In genomic region chr14:46386478-46387356, GRCm38 (mm10) we compare ENCODE assay signal across 7 mouse cellular contexts. TPM values are rescaled to one million over a fixed set of nuclear protein-coding genes. Genes with fewer than 3 reads are reported as not detected.
DNase-seq lines count a peak whose midpoint lies in the region; ATAC-seq and TF ChIP-seq lines count a peak whose summit lies in the region.

No protein-coding gene starts in this region.

- peak overlapping the region; percentile 75 for H3K4me2 ChIP-seq in limb, embryonic 14.5 days (replicated peaks; ENCODE audit: low read depth, low read length, severe bottlenecking)
- H3K4me2 ChIP-seq in stomach, embryonic 14.5 days (replicated peaks; ENCODE audit: low read depth, low read length) = peak overlapping the region; percentile 74

- no peaks in the 10 kb centered on the region for H3K9me3 ChIP-seq in limb, embryonic 14.5 days (ENCODE audit: control insufficient read depth, low read length)
- H3K9me3 ChIP-seq in stomach, embryonic 14.5 days (ENCODE audit: control insufficient read depth, low read depth, low read length) = no peaks in the 10 kb centered on the region

- no peak; the same call in 1 of the 2 replicates for ATAC-seq in limb, embryonic 14.5 days (ENCODE audit: low FRiP score, low read depth)
- ATAC-seq in stomach, embryonic 14.5 days (ENCODE audit: insufficient number of reproducible peaks, insufficient read depth, low FRiP score, low read depth) = no peak

- H3K4me1 ChIP-seq in limb, embryonic 14.5 days (ENCODE audit: control insufficient read depth, insufficient read depth, low read length) = peaks cover 20% of the 10 kb centered on the region
- no peaks in the 10 kb centered on the region for H3K4me1 ChIP-seq in stomach, embryonic 14.5 days (ENCODE audit: control insufficient read depth, insufficient read depth, low read length)

- H3K9ac ChIP-seq in limb, embryonic 14.5 days (ENCODE audit: low read depth, low read length, severe bottlenecking) = peak overlapping the region; percentile 62
- peak overlapping the region; percentile 31; the same call in 1 of the 2 replicates for H3K9ac ChIP-seq in stomach, embryonic 14.5 days (replicated peaks; ENCODE audit: low read depth, low read length)

- H3K4me3 ChIP-seq in limb, embryonic 14.5 days (replicated peaks; ENCODE audit: low read length) = peak overlapping the region; percentile 60
- H3K4me3 ChIP-seq in stomach, embryonic 14.5 days (ENCODE audit: low read depth, low read length) = peak overlapping the region; percentile 53

- TF ChIP-seq POLR2A in limb, embryonic 14.5 days (IDR thresholded peaks at IDR 0.05; ENCODE audit: borderline replicate concordance, extremely low read depth, insufficient read depth, insufficient read length) = peak; percentile 32; the same call in 1 of the 2 replicates

- H3K36me3 ChIP-seq in limb, embryonic 14.5 days (ENCODE audit: control insufficient read depth, insufficient read depth, low read length) = peaks cover 8% of the 10 kb centered on the region
- peaks cover 12% of the 10 kb centered on the region for H3K36me3 ChIP-seq in stomach, embryonic 14.5 days (ENCODE audit: control insufficient read depth, insufficient read depth, low read length)

- peaks cover 14% of the 10 kb centered on the region; the same call in 1 of the 2 replicates for H3K27me3 ChIP-seq in limb, embryonic 14.5 days (ENCODE audit: control insufficient read depth, insufficient read depth, low read length)
- no peaks in the 10 kb centered on the region for H3K27me3 ChIP-seq in stomach, embryonic 14.5 days (ENCODE audit: control insufficient read depth, insufficient read depth, low read length)

- under 1% methylated on average over 28 of the region's 28 CpGs for WGBS in limb, embryonic 14.5 days
- 1% methylated on average over 28 of the region's 28 CpGs for WGBS in stomach, embryonic 14.5 days

- H3K27ac ChIP-seq in limb, embryonic 14.5 days (replicated peaks; ENCODE audit: low read depth, low read length) = peak overlapping the region; percentile 81; the same call in 1 of the 2 replicates
- peak overlapping the region; percentile 58; the same call in 1 of the 2 replicates for H3K27ac ChIP-seq in stomach, embryonic 14.5 days (ENCODE audit: low read length)

- peak; percentile 31 for DNase-seq in R1 (ENCODE audit: low read depth, low spot score)
- peak; percentile 40 for DNase-seq in embryo, embryonic 11 days
- DNase-seq in heart, postnatal 4 days = peak; percentile 33
- no peak for DNase-seq in limb, embryonic 14.5 days (ENCODE audit: low spot score)
- no peak for DNase-seq in cerebellum, adult 9-11 months
- no peak for DNase-seq in retina, embryonic 14.5 days (ENCODE audit: low spot score)

RNA-seq across cellular contexts. Expression of gene Bmp4, which starts 3.8 kb away (rescaled TPM):
- 10 to 100 TPM; 10.2 to 16.2 TPM for total RNA-seq in heart, postnatal 4 days (2021)
- polyA plus RNA-seq in limb, embryonic 14.5 days (2012; rRNA removed) = 53.4 and 70.0 TPM in 2 replicates
- polyA plus RNA-seq in limb, embryonic 14.5 days (2014; fragmentation: Nextera tagmentation; extraction: Ambion mirVana) = 20.3 and 23.3 TPM in 2 replicates
- polyA plus RNA-seq in stomach, embryonic 14.5 days (2014; fragmentation: Nextera tagmentation; extraction: Ambion mirVana) = 58.0 and 73.9 TPM in 2 replicates

RNA-seq across cellular contexts. Expression of gene Gm15217, which starts 7.5 kb away (rescaled TPM):
- total RNA-seq in heart, postnatal 4 days (2021) = not detected
- not detected in 2 replicates for polyA plus RNA-seq in limb, embryonic 14.5 days (2012; rRNA removed)
- not detected in 2 replicates for polyA plus RNA-seq in limb, embryonic 14.5 days (2014; fragmentation: Nextera tagmentation; extraction: Ambion mirVana)
- 0.36 and 1.1 TPM in 2 replicates for polyA plus RNA-seq in stomach, embryonic 14.5 days (2014; fragmentation: Nextera tagmentation; extraction: Ambion mirVana)

Comparison
In these comparisons a context has a peak if more than half of its experiments do, and no peak if none do; other contexts are left out.
1. DNase-seq: peak in R1 (single experiment), embryo, embryonic 11 days (single experiment) and heart, postnatal 4 days (single experiment); none in limb, embryonic 14.5 days (single experiment), cerebellum, adult 9-11 months (single experiment) and retina, embryonic 14.5 days (single experiment).